8 mouse cellular contexts compared by ENCODE assay signal in genomic region chr7:73593645-73594385, GRCm38 (mm10). TPM values are rescaled to one million over a fixed set of nuclear protein-coding genes. Genes with fewer than 3 reads are reported as not detected.
DNase-seq lines count a peak whose midpoint lies in the region; ATAC-seq and TF ChIP-seq lines count a peak whose summit lies in the region.

No protein-coding gene starts in this region.

- no peak for ATAC-seq in heart, embryonic 11.5 days (replicated peaks; ENCODE audit: insufficient number of reproducible peaks, low FRiP score, low TSS enrichment)
- no peak for ATAC-seq in limb, embryonic 15.5 days (ENCODE audit: insufficient number of reproducible peaks, low FRiP score, low TSS enrichment, low read depth)

- no peak overlapping the region for H3K4me3 ChIP-seq in heart, embryonic 11.5 days (ENCODE audit: low read depth, low read length)
- H3K4me3 ChIP-seq in thymus, adult 2 months (ENCODE audit: control insufficient read depth, insufficient read depth, low read length): no peak overlapping the region
- H3K4me3 ChIP-seq in limb, embryonic 15.5 days: no peak overlapping the region

- WGBS in heart, embryonic 11.5 days (ENCODE audit: insufficient replicate concordance): 73% methylated on average over 17 of the region's 17 CpGs
- 78% methylated on average over 17 of the region's 17 CpGs for WGBS in thymus, adult 2 months
- WGBS in limb, embryonic 15.5 days: 72% methylated on average over 17 of the region's 17 CpGs

- DNase-seq in heart, postnatal 36 days: no peak
- no peak for DNase-seq in thymus, adult 2 months
- DNase-seq in thymus, postnatal 36 days: no peak
- DNase-seq in testis, postnatal 10 days (ENCODE audit: low spot score): no peak
- DNase-seq in Muller cell, postnatal 12 days (ENCODE audit: inconsistent ontology term): no peak
- DNase-seq in cerebellum, adult 18-20 months: no peak

- no peaks in the 10 kb centered on the region for H3K9me3 ChIP-seq in heart, embryonic 11.5 days (replicated peaks; ENCODE audit: control insufficient read depth, low read length)
- no peaks in the 10 kb centered on the region for H3K9me3 ChIP-seq in limb, embryonic 15.5 days

- intact Hi-C loops in heart, postnatal 36 days (cut with DNase I): loop anchor here (1.0 to 2.0 kb wide), 2 partner anchors 35 to 57 kb away; no protein-coding TSS in a partner anchor

- H3K27me3 ChIP-seq in heart, embryonic 11.5 days (ENCODE audit: control insufficient read depth, insufficient read depth, low read length): no peaks in the 10 kb centered on the region
- H3K27me3 ChIP-seq in thymus, adult 2 months (ENCODE audit: control insufficient read depth, insufficient read depth, low read length): no peaks in the 10 kb centered on the region
- no peaks in the 10 kb centered on the region for H3K27me3 ChIP-seq in limb, embryonic 15.5 days

- H3K9ac ChIP-seq in heart, embryonic 11.5 days (ENCODE audit: low read depth, low read length): no peak overlapping the region
- no peak overlapping the region for H3K9ac ChIP-seq in limb, embryonic 15.5 days

- TF ChIP-seq POLR2A in thymus, adult 2 months (IDR thresholded peaks at IDR 0.05; ENCODE audit: control insufficient read depth, extremely low read depth, insufficient read depth, low read length, poor library complexity): no peak

- H3K4me1 ChIP-seq in heart, embryonic 11.5 days (ENCODE audit: control insufficient read depth, insufficient read depth, low read length): peaks cover 29% of the 10 kb centered on the region
- H3K4me1 ChIP-seq in thymus, adult 2 months (replicated peaks; ENCODE audit: control insufficient read depth, insufficient read depth, low read length): peaks cover 41% of the 10 kb centered on the region
- peaks cover 45% of the 10 kb centered on the region for H3K4me1 ChIP-seq in limb, embryonic 15.5 days

- peak overlapping the region; percentile 98 for H3K27ac ChIP-seq in heart, embryonic 11.5 days (ENCODE audit: low read depth, low read length)
- H3K27ac ChIP-seq in thymus, adult 2 months (ENCODE audit: control insufficient read depth, insufficient read depth, low read length): peak overlapping the region; percentile 73; the same call in 1 of the 2 replicates
- peak overlapping the region; percentile 71 for H3K27ac ChIP-seq in limb, embryonic 15.5 days

- no peaks in the 10 kb centered on the region for H3K36me3 ChIP-seq in heart, embryonic 11.5 days (ENCODE audit: control insufficient read depth, insufficient read depth, low read length)
- no peaks in the 10 kb centered on the region for H3K36me3 ChIP-seq in thymus, adult 2 months (ENCODE audit: control insufficient read depth, insufficient read depth, low read length)
- H3K36me3 ChIP-seq in limb, embryonic 15.5 days: no peaks in the 10 kb centered on the region

- peak overlapping the region; percentile 72 for H3K4me2 ChIP-seq in heart, embryonic 11.5 days
- H3K4me2 ChIP-seq in limb, embryonic 15.5 days: no peak overlapping the region

- TF ChIP-seq CTCF in thymus, adult 2 months (IDR thresholded peaks at IDR 0.05; ENCODE audit: borderline replicate concordance, control insufficient read depth, extremely low read depth, insufficient read depth, low read length, poor library complexity): no peak

RNA-seq across cellular contexts. Expression of gene Chd2, which starts 52.2 kb away (rescaled TPM):
- 43.6 and 45.6 TPM in 2 replicates for polyA plus RNA-seq in heart, embryonic 11.5 days (2014; fragmentation: Nextera tagmentation; extraction: Ambion mirVana)
- 10 to 100 TPM; 49.0 to 52.1 TPM for total RNA-seq in heart, postnatal 36 days (2021)
- polyA plus RNA-seq in thymus, adult 2 months (2012; rRNA removed): 84.9 and 88.1 TPM in 2 replicates
- 48.6 and 51.7 TPM in 2 replicates for polyA plus RNA-seq in limb, embryonic 15.5 days (2015; fragmentation: Nextera tagmentation; extraction: Ambion mirVana)
